Mouse (Mus musculus): Measurements from ENCODE around the gene Rae1. TPM values are rescaled to one million over a fixed set of nuclear protein-coding genes. Genes with fewer than 3 reads are reported as not detected.

The Rae1 gene
- polyA plus RNA-seq, 2 experiments = 45.9 to 65.3 TPM

- H3K27ac ChIP-seq = no peak within 1 kb of the TSS
- no peaks in the 10 kb centered on the region for H3K27me3 ChIP-seq (ENCODE audit: control insufficient read depth, insufficient read depth, low read length)
- H3K9me3 ChIP-seq (ENCODE audit: control insufficient read depth, low read length) = no peaks in the 10 kb centered on the region
- H3K4me3 ChIP-seq (ENCODE audit: insufficient read depth in 1 of 2, low read depth in 2 of 2, low read length in 2 of 2) = no peak within 1 kb of the TSS
- no peak for ATAC-seq (ENCODE audit: insufficient read depth)
- 0 out of 4 replicates have a peak, but pooled peaks cover 0 to 2% of the 10 kb centered on the region in 2 experiments for H3K4me1 ChIP-seq (replicated peaks; ENCODE audit: control insufficient read depth in 2 of 2, insufficient read depth in 2 of 2, low read length in 1 of 2)
- no peaks in the 10 kb centered on the region for H3K36me3 ChIP-seq (replicated peaks; ENCODE audit: control insufficient read depth, insufficient read depth, low read depth)
- TF ChIP-seq CTCF (IDR thresholded peaks at IDR 0.05; ENCODE audit: low read depth) (no peak), EP300 (IDR thresholded peaks at IDR 0.05; ENCODE audit: low read depth) (no peak)
- peak within 1 kb of the TSS; percentile 23; the same call in 1 of the 2 replicates for H3K4me2 ChIP-seq (ENCODE audit: low read depth)
- no peak for DNase-seq (ENCODE audit: low read depth in 3 of 3, low spot score in 3 of 3)
- no peak within 1 kb of the TSS for H3K9ac ChIP-seq (replicated peaks)
- WGBS (ENCODE audit: insufficient replicate concordance) = 10% methylated on average over 14 of the region's 14 CpGs
Observed at GRCm38 (mm10) chr2:172977409-172978130, 22.3 kb upstream of the Rae1 start, which contains the start of gene Spo11. TSS of gene Spo11 (plus strand) at chr2:172977700.

GRCm38 (mm10) chr2:172978131-172978633, 21.7 kb upstream of the Rae1 start:
- H3K9ac ChIP-seq (replicated peaks) = no peak overlapping the region
- H3K4me3 ChIP-seq (ENCODE audit: insufficient read depth in 1 of 2, low read depth in 2 of 2, low read length in 2 of 2) = no peak overlapping the region
- 30% methylated on average over 4 of the region's 4 CpGs for WGBS (ENCODE audit: insufficient replicate concordance)
- H3K27ac ChIP-seq = no peak overlapping the region
- H3K4me2 ChIP-seq (ENCODE audit: low read depth) = no peak overlapping the region
- H3K9me3 ChIP-seq (ENCODE audit: control insufficient read depth, low read length) = no peaks in the 10 kb centered on the region
- 0 out of 4 replicates have a peak, but pooled peaks cover 0 to 5% of the 10 kb centered on the region in 2 experiments for H3K4me1 ChIP-seq (replicated peaks; ENCODE audit: control insufficient read depth in 2 of 2, insufficient read depth in 2 of 2, low read length in 1 of 2)
- ATAC-seq (ENCODE audit: insufficient read depth) (no peak), DNase-seq (ENCODE audit: low read depth in 3 of 3, low spot score in 3 of 3) (no peak)
- H3K27me3 ChIP-seq (ENCODE audit: control insufficient read depth, insufficient read depth, low read length) = no peaks in the 10 kb centered on the region
- TF ChIP-seq EP300 (IDR thresholded peaks at IDR 0.05; ENCODE audit: low read depth) (no peak), CTCF (IDR thresholded peaks at IDR 0.05; ENCODE audit: low read depth) (no peak)
- H3K36me3 ChIP-seq (replicated peaks; ENCODE audit: control insufficient read depth, insufficient read depth, low read depth) = no peaks in the 10 kb centered on the region

GRCm38 (mm10) chr2:172979666-172980345, 20.1 kb upstream of the Rae1 start:
- Histone ChIP-seq H3K4me1 (replicated peaks; ENCODE audit: control insufficient read depth in 2 of 2, insufficient read depth in 2 of 2, low read length in 1 of 2) (0 out of 4 replicates have a peak, but pooled peaks cover 0 to 5% of the 10 kb centered on the region in 2 experiments), H3K36me3 (replicated peaks; ENCODE audit: control insufficient read depth, insufficient read depth, low read depth) (no peaks in the 10 kb centered on the region), H3K4me2 (ENCODE audit: low read depth) (no peak overlapping the region), H3K27me3 (ENCODE audit: control insufficient read depth, insufficient read depth, low read length) (no peaks in the 10 kb centered on the region), H3K9me3 (ENCODE audit: control insufficient read depth, low read length) (no peaks in the 10 kb centered on the region), H3K27ac (no peak overlapping the region), H3K4me3 (ENCODE audit: insufficient read depth in 1 of 2, low read depth in 2 of 2, low read length in 2 of 2) (no peak overlapping the region), H3K9ac (replicated peaks) (no peak overlapping the region)
- ATAC-seq (ENCODE audit: insufficient read depth) = no peak
- DNase-seq (ENCODE audit: low read depth in 3 of 3, low spot score in 3 of 3) = no peak
- no peak; the same call in 1 of the 2 replicates for TF ChIP-seq CTCF (IDR thresholded peaks at IDR 0.05; ENCODE audit: low read depth)
- TF ChIP-seq EP300 (IDR thresholded peaks at IDR 0.05; ENCODE audit: low read depth) = no peak
- 89% methylated on average over 42 of the region's 43 CpGs for WGBS (ENCODE audit: insufficient replicate concordance)

GRCm38 (mm10) chr2:172982776-172983561, 16.9 kb upstream of the Rae1 start:
- Histone ChIP-seq H3K4me3 (ENCODE audit: insufficient read depth in 1 of 2, low read depth in 2 of 2, low read length in 2 of 2) (no peak overlapping the region), H3K4me1 (replicated peaks; ENCODE audit: control insufficient read depth in 2 of 2, insufficient read depth in 2 of 2, low read length in 1 of 2) (0 out of 4 replicates have a peak, but pooled peaks cover 0 to 3% of the 10 kb centered on the region in 2 experiments), H3K36me3 (replicated peaks; ENCODE audit: control insufficient read depth, insufficient read depth, low read depth) (no peaks in the 10 kb centered on the region), H3K9me3 (ENCODE audit: control insufficient read depth, low read length) (no peaks in the 10 kb centered on the region), H3K27ac (no peak overlapping the region), H3K9ac (replicated peaks) (no peak overlapping the region), H3K4me2 (ENCODE audit: low read depth) (no peak overlapping the region), H3K27me3 (ENCODE audit: control insufficient read depth, insufficient read depth, low read length) (no peaks in the 10 kb centered on the region; the same call in 1 of the 2 replicates)
- TF ChIP-seq EP300 (IDR thresholded peaks at IDR 0.05; ENCODE audit: low read depth) (no peak), CTCF (IDR thresholded peaks at IDR 0.05; ENCODE audit: low read depth) (no peak)
- 60% methylated on average over 9 of the region's 9 CpGs for WGBS (ENCODE audit: insufficient replicate concordance)
- no peak for ATAC-seq (ENCODE audit: insufficient read depth)
- DNase-seq (ENCODE audit: low read depth in 3 of 3, low spot score in 3 of 3) = no peak

Data from liver, embryonic 14.5 days (tissue).